Mouse (Mus musculus): Measurements from ENCODE around the gene Ppip5k1. TPM values are rescaled to one million over a fixed set of nuclear protein-coding genes. Genes with fewer than 3 reads are reported as not detected.
A peak's percentile ranks its signal among the peaks of the same experiment; 100 is the strongest.
"Not testable (repeated sequence)": the region's sequence is repeated elsewhere in the genome, so short reads cannot be mapped to it uniquely, and the experiment has no call there.

Ppip5k1 gene
- 48.5 TPM for polyA plus RNA-seq (2021)

DNA sequence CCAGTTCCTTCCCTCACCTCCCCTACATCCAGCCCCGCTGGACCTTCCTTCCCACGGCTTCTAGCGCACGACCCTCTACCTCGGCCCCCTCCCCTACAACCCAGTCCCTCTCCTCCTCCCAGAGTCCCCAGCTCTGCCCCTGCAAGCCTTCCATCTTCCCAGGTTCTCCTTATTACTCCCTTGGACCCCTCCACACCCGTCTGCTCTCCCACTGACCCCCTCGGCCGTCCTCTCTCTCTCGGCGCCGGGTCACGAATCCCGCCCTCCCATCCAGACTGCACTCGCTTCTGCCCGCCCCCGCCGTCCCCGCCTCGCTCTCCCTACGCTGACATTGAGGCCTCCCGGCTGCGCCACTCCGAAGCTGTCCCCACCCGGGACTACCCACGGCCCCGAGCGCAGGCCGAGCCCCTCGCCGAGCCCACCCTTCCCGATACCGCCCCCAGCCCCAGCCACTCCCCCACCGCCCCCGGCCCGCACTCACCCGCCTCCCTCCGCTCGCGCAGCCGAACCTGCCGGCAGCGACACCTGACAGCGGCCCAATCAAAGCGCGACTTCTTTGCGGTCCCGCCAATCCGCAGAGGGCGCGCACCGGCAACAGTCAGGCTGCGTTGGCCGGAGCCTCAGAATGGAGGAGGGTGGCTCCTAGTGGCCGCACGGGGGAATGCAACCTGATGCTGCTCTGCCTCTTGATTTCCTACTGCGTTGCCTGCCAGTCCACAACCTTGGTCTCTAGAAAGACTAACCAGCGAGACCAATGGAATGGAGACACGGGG is at the start of gene Ppip5k1:
Ppip5k1 (minus strand) TSS at position 577 of the 773 bp plus-strand sequence.
- TF ChIP-seq CTCF (IDR thresholded peaks at IDR 0.05) = peak; percentile 97
- ChIA-PET CTCF (interaction anchor here (0.7 to 1.3 kb wide), 2 partner anchors 10 to 18 kb away, joined by 3 to 4 read pairs; no protein-coding TSS in a partner anchor), POLR2A (no interaction called here)
- in situ Hi-C loops (cut with MboI; ENCODE audit: low pct_unique_long_range_greater_than_20kb) = no loop called here
- peaks cover 27% of the 10 kb centered on the region for H3K27me3 ChIP-seq
- DNase-seq (ENCODE audit: low read depth, low spot score) (peak; percentile 64), ATAC-seq (peak; percentile 94)

DNA sequence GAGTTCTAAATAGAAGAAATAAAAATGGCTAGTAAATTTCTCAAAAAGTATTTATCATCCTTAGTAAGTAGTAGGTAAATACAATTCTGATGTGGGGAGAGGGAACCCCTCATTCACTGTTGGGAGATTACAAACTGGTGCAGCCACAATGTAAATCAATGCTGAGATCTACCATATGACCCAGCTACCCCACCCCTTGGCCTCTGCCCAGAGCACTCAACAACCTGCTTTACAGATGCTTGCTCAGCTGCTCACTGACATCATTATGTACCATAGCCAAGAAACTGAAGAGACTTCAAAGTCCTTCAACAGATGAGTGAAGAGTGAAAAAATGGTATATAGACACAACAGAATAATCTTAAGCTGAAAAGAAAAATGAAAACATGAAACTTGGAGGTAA is 48.1 kb upstream of the Ppip5k1 start:
- ATAC-seq = no peak
- POLR2A ChIA-PET = no interaction called here
- in situ Hi-C loops (cut with MboI; ENCODE audit: low pct_unique_long_range_greater_than_20kb) = loop anchor here (5.0 kb wide), 1 partner anchor 216 kb away; no protein-coding TSS in a partner anchor
- CTCF ChIA-PET = no interaction called here
- TF ChIP-seq CTCF (IDR thresholded peaks at IDR 0.05) = no peak
- no peaks in the 10 kb centered on the region for H3K27me3 ChIP-seq
- DNase-seq (ENCODE audit: low read depth, low spot score) = no peak

- ATAC-seq (no peak), DNase-seq (ENCODE audit: low read depth, low spot score) (no peak)
- in situ Hi-C loops (cut with MboI; ENCODE audit: low pct_unique_long_range_greater_than_20kb) = no loop called here
- POLR2A ChIA-PET = no interaction called here
- TF ChIP-seq CTCF (IDR thresholded peaks at IDR 0.05) = peak; percentile 71
- CTCF ChIA-PET = interaction anchor here (0.7 to 2.3 kb wide), 9 partner anchors 11 to 50 kb away, joined by 3 to 13 read pairs (median 4); partner anchors contain the start of genes Catsper2 and Pdia3
- no peaks in the 10 kb centered on the region for H3K27me3 ChIP-seq
Observed at GRCm38 (mm10) chr2:121396624-121397023, 41.4 kb upstream of the Ppip5k1 start.

DNA sequence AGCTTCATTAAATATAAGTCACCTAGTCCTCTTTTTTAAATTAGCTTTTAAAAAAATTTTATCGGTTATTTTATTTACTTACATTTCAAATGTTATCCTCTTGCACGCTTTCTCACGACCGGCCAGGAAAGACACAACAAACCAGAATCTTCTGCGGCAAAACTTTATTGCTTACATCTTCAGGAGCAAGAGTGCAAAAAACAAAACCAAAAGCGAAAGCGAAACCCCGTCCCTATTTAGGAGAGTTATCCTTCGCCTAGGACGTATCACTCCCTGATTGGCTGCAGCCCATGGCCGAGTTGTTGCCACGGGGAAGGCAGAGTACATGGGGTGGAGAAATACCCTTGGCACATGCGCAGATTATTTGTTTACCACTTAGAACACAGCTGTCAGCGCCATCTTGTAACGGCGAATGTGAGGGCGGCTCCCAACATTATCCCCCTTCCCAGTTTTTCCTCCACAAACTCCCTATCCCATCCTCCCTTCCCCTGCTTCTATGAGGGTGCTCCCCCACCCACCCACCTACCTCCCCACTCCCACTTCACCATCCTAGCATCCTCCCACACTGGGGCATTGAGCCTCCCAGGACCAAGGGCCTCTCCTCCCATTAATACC is 31.9 kb upstream of the Ppip5k1 start, which contains the start of gene Strc:
Strc (minus strand) TSS at position 208 of the 615 bp plus-strand sequence.
- ATAC-seq; H3K27me3 ChIP-seq; DNase-seq (ENCODE audit: low read depth, low spot score); in situ Hi-C loops (cut with MboI; ENCODE audit: low pct_unique_long_range_greater_than_20kb); POLR2A ChIA-PET: not testable (repeated sequence)
- CTCF ChIA-PET = interaction anchor here (1.7 kb wide), 1 partner anchor 21 kb away, joined by 4 read pairs; no protein-coding TSS in a partner anchor

DNA sequence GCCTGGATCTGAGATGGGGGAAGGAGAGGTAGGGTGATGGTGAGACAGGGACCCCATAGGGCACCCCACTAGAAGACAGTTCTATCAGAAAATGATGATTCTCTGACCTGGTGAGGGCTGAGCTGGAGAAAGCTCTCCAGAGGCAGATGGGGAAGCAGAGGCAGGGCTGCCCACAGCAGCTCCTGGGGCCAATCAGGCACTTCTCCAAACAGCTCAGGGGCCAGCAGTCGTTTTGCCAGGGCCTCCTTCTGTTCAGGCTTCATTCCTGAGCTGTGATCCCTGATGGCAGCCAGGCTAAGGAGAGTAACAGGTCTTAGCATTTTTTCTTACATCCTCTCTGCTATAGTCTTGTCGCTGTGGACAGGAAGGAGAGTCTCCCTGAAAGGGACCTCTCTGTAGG is 19.6 kb upstream of the Ppip5k1 start:
- in situ Hi-C loops (cut with MboI; ENCODE audit: low pct_unique_long_range_greater_than_20kb) = no loop called here
- no peak for TF ChIP-seq CTCF (IDR thresholded peaks at IDR 0.05)
- ChIA-PET POLR2A (no interaction called here), CTCF (no interaction called here)
- H3K27me3 ChIP-seq = peaks cover 46% of the 10 kb centered on the region
- DNase-seq (ENCODE audit: low read depth, low spot score) (no peak), ATAC-seq (no peak)

DNA sequence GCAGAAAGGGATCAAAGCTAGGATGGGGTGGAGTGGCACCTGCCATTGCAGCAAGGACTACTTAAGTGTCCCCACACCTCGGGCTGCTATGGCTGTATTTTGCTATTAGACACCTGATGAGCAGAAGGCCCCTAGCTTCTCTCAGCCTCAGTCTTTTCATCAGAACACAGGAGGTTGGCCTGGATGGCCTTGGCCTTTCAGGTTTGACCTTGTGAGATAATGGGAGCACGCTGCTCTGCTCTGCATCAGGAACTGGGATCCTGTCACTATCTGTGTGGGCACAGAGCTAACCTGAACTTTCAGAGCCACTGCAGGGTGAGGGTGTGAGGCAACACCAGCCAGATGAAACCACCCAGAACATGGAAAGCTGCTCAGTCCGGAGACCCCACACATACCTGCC is 17.1 kb upstream of the Ppip5k1 start:
- in situ Hi-C loops (cut with MboI; ENCODE audit: low pct_unique_long_range_greater_than_20kb) = no loop called here
- POLR2A ChIA-PET = interaction anchor here (0.8 kb wide), 1 partner anchor 11 kb away, joined by 3 read pairs; no protein-coding TSS in a partner anchor
- no peak for TF ChIP-seq CTCF (IDR thresholded peaks at IDR 0.05)
- H3K27me3 ChIP-seq = peaks cover 58% of the 10 kb centered on the region
- CTCF ChIA-PET = interaction anchor here (1.0 kb wide), 1 partner anchor 20 kb away, joined by 3 read pairs; no protein-coding TSS in a partner anchor
- ATAC-seq (no peak), DNase-seq (ENCODE audit: low read depth, low spot score) (no peak)

DNA sequence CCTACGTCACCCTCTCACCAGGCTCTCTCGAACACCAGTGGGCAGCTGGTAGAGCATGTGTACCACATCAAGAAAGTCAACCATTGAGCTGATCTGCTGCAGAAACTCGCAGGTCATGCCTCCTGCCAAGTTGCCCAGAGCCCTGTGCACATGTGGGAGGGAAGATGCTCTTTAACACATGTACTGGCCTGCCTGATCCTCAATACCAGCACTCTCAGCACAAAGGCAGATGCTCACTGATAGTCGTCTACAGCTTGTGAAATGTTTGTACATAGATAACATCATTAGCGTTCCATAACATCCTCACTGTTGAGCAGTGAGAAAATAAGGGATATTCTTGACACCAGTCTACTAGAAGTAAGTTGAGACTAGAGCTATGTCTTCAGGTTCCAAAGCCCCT is 15.7 kb upstream of the Ppip5k1 start:
- ATAC-seq = no peak
- ChIA-PET POLR2A (no interaction called here), CTCF (interaction anchor here (1.9 kb wide), 1 partner anchor 18 kb away, joined by 7 read pairs; no protein-coding TSS in a partner anchor)
- peaks cover 54% of the 10 kb centered on the region for H3K27me3 ChIP-seq
- in situ Hi-C loops (cut with MboI; ENCODE audit: low pct_unique_long_range_greater_than_20kb) = no loop called here
- no peak for DNase-seq (ENCODE audit: low read depth, low spot score)
- no peak for TF ChIP-seq CTCF (IDR thresholded peaks at IDR 0.05)

DNA sequence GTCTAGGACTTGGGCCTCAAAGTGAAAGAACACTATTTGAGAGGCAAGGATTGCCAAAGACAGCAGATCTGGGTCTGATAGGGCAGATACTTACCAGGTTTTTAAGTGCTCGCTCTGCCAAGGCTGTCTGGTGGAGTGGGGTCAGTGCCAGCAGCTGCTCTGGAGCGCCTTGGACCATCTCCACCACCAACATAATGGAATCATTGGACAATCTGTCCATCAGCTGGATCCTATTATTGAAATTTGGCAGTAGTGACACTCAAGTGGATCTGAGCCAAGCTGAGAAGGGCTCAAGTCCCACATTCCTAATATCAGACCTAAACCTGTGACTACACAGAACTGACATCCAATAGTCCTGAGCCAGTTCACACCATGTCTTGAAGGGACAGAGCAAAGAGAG is 13.6 kb upstream of the Ppip5k1 start:
- no peak for TF ChIP-seq CTCF (IDR thresholded peaks at IDR 0.05)
- in situ Hi-C loops (cut with MboI; ENCODE audit: low pct_unique_long_range_greater_than_20kb) = no loop called here
- H3K27me3 ChIP-seq = peaks cover 52% of the 10 kb centered on the region
- POLR2A ChIA-PET = no interaction called here
- CTCF ChIA-PET = no interaction called here
- DNase-seq (ENCODE audit: low read depth, low spot score) = no peak
- no peak for ATAC-seq

- ATAC-seq (no peak), DNase-seq (ENCODE audit: low read depth, low spot score) (no peak)
- peaks cover 39% of the 10 kb centered on the region for H3K27me3 ChIP-seq
- POLR2A ChIA-PET = no interaction called here
- no peak for TF ChIP-seq CTCF (IDR thresholded peaks at IDR 0.05)
- CTCF ChIA-PET = no interaction called here
- in situ Hi-C loops (cut with MboI; ENCODE audit: low pct_unique_long_range_greater_than_20kb) = no loop called here
Observed at GRCm38 (mm10) chr2:121363656-121364055, 8.5 kb upstream of the Ppip5k1 start.

GRCm38 (mm10) chr2:121359461-121359860 is 4.3 kb upstream of the Ppip5k1 start:
- ATAC-seq (no peak), DNase-seq (ENCODE audit: low read depth, low spot score) (no peak)
- ChIA-PET CTCF (no interaction called here), POLR2A (no interaction called here)
- peaks cover 39% of the 10 kb centered on the region for H3K27me3 ChIP-seq
- in situ Hi-C loops (cut with MboI; ENCODE audit: low pct_unique_long_range_greater_than_20kb) = no loop called here
- no peak for TF ChIP-seq CTCF (IDR thresholded peaks at IDR 0.05)

DNA sequence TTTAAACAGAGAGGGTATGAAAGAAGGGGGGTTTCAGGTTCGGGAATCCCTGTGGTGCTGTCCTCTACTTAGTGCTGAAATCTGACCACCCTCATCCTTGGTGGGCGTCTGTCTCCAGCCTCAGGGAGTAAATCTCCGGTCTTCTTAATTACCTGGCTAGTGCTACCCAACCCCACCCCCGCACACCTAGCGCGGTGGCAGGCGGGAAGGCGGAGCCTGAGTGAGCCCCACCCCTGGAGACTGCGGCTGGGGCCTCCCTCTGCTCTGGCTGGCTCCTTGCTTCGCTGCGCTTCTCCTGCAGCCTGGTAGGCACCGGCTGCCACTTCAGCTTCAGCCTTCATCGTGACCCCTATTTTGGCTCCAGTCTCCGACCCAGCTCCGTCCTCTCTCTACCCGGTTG is 3.2 kb upstream of the Ppip5k1 start:
- TF ChIP-seq CTCF (IDR thresholded peaks at IDR 0.05) = no peak
- ChIA-PET POLR2A (no interaction called here), CTCF (no interaction called here)
- DNase-seq (ENCODE audit: low read depth, low spot score) (no peak), ATAC-seq (no peak)
- in situ Hi-C loops (cut with MboI; ENCODE audit: low pct_unique_long_range_greater_than_20kb) = no loop called here
- peaks cover 38% of the 10 kb centered on the region for H3K27me3 ChIP-seq
